Mouse (Mus musculus): ENCODE measurements around the gene B230104I21Rik. TPM values are rescaled to one million over a fixed set of nuclear protein-coding genes. Genes with fewer than 3 reads are reported as not detected.

Gene B230104I21Rik
- total RNA-seq, 2 experiments from 2014 or later, result 0.32 to 1.0 TPM

DNA sequence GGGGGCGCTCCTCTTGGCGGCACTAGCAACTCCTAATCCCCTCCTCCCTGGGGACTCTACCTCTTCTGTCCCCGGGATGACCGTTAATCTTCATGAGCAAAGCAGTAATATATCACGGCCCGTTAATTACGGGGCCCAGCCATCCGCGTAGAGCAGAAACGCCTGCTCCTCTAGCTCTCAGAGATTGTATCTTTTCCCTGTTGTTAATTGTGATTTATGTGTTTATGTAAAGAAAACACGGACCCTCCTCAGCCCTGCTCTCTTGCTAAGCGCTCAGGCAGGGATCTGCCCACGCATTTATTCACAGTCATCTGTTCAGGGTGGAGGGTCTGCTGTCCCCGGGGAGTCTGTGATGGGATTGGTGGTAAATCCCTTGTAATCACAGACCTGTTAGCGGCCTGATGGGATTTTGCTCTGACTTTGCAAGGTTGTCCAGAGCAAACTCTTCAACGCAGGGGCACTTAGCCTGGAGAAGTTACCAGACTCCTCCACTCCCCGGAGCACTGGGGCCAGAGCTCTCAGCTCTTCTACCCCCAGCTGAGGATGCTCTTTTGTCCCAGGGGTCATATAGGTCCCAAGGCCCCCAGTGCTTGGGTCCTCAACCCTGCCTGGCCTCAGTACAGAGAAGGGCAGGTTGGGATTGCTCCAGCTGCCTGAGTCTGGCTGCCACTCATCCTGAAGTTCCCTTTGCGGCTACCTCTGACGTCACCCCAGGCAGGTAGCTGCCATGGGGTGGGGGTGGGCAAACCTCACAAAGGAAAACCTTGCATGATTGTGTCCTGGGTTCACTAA lies 11.0 kb downstream of the B230104I21Rik start:
- DNase-seq (ENCODE audit: extremely low spot score in 1 of 2, low spot score in 1 of 2), result no peak

GRCm38 (mm10) chr4:154348197-154348786 lies 12.4 kb downstream of the B230104I21Rik start:
- no peak for DNase-seq (ENCODE audit: extremely low spot score in 1 of 2, low spot score in 1 of 2)

DNA sequence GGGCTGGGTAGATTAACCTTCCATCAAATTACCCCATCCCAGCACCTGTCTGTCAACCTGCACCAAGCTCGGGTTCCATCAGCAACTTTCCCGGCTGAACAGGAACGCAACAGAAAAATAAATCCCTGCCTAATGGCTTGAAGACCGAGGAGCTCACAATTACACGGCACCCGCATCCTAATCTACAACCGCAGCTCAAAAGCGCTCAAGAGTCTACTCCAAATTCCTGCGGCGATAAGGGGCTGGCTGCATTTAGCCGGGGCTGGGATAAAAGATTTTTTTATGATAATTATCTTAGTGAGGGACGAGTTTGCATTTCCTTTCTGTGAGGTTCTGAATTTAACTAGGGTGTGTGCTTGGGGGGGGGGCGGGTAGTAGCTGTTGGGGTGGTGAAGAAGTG lies 16.3 kb downstream of the B230104I21Rik start:
- no peak for DNase-seq (ENCODE audit: extremely low spot score in 1 of 2, low spot score in 1 of 2)

- DNase-seq (ENCODE audit: extremely low spot score in 1 of 2, low spot score in 1 of 2), result no peak
Observed at GRCm38 (mm10) chr4:154355408-154355807, 19.5 kb downstream of the B230104I21Rik start.

- no peak for DNase-seq (ENCODE audit: extremely low spot score in 1 of 2, low spot score in 1 of 2)
Observed at GRCm38 (mm10) chr4:154358370-154358769, 22.4 kb downstream of the B230104I21Rik start.

DNA sequence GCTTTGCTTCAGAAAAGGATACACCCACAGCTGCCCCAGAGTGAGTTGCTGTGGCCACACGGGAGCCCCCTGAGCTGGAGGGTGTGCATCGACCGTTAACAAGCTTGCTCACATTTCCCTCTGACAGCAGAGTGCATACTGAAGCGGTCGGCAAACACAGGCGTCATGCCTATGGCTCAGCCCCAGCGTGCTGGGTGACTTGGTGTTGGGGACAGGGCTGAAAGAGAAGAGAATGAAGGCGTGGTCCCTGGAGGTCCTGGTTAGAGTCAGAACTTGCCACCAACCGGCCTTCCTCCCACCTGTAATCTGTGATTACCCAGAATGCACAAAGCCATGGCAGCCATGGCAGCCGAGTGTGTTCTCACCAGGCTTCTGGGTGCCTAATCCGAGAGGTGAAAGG lies 22.9 kb downstream of the B230104I21Rik start:
- DNase-seq (ENCODE audit: extremely low spot score in 1 of 2, low spot score in 1 of 2), result no peak

DNA sequence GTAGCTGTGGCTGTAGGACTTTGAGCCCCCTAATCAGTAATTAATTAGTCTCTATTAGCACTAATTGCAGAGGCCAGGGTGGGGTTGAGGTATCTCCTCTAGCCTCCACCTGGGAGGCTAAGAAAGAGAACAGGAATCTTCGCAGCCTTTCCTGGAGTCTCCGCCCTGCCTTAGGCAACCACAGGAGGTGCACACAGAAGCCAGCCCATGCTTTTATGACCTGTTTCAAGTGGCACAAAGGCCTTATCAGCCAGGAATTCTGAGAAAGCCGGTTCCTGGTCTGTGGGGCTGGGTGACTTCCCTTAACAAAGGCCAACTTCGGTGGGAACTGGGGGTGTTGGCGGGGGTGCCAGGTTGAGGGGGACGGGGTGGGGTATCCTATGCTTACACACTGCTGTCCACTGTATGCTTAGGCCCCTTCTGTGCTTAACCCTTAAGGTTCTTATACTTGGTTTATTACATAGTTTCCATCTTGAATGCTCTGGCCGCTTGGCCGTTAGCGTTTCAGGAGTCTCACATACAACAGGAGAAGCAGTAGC lies 23.9 kb downstream of the B230104I21Rik start:
- no peak for DNase-seq (ENCODE audit: extremely low spot score in 1 of 2, low spot score in 1 of 2)

GRCm38 (mm10) chr4:154360441-154360840 lies 24.5 kb downstream of the B230104I21Rik start:
- DNase-seq (ENCODE audit: extremely low spot score in 1 of 2, low spot score in 1 of 2), result no peak

- no peak for DNase-seq (ENCODE audit: extremely low spot score in 1 of 2, low spot score in 1 of 2)
Observed at GRCm38 (mm10) chr4:154360850-154361249, 24.9 kb downstream of the B230104I21Rik start.

DNA sequence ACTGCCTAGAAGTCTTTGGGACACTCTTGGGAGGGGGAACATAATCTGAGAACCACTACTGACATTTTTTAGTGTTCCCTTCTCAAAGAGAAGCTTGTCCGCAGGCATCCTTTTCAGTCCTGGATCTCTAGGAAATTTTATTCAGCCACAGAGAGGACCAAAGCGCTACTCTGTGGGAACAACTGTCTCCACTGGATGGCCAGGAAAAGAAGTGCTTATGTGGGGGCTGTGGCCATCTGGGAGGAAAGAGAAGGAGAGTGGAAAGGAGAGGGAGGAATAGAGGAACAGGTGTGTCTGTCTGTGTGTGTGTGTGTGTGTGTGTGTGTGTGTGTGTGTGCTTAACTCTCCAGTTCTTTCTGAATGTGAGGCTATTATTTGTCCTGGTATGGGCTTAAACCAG lies 28.8 kb downstream of the B230104I21Rik start:
- DNase-seq (ENCODE audit: extremely low spot score in 1 of 2, low spot score in 1 of 2), result no peak

GRCm38 (mm10) chr4:154366836-154367235 lies 30.9 kb downstream of the B230104I21Rik start:
- DNase-seq (ENCODE audit: extremely low spot score in 1 of 2, low spot score in 1 of 2), result no peak

DNA sequence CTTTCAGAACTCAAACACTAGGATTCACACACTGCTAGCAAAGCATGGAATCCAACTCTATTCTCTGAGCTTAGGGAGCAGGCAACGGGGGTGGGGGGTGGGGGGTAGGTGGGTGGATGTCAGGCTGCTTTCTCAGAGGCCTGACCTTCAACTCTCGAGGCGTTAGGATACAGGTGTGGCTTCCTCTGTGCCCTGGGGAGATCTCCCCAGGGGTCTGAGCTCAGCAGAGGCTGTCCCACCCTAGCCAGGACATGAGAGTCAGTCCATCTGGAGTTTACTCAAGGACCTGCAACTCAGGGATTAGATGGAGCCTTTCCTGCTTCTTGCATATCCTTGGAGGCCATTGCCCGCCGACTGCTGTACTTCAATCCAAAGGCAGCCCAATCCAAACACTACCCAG lies 33.2 kb downstream of the B230104I21Rik start:
- DNase-seq (ENCODE audit: extremely low spot score in 1 of 2, low spot score in 1 of 2), result no peak

DNA sequence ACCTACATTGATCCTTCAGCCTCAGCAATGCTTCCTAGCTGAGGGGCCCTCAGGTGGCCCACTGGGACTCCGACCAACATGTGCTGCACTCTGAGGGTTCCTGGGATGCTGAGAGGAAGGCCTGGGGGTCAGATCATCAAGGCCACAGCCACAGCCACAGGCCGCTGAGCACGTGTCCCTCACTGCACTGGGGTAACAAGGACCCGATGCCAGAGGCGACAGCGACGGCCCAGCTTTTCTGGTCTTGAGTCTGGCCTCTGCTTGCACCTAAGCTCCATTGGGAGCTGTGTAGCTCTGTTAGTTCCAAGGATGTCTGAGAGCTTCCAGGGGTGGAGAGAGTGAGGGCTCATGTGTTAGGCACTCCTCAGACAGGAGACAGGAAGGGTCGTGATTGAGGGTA lies 34.9 kb downstream of the B230104I21Rik start:
- DNase-seq (ENCODE audit: extremely low spot score in 1 of 2, low spot score in 1 of 2), result no peak

DNA sequence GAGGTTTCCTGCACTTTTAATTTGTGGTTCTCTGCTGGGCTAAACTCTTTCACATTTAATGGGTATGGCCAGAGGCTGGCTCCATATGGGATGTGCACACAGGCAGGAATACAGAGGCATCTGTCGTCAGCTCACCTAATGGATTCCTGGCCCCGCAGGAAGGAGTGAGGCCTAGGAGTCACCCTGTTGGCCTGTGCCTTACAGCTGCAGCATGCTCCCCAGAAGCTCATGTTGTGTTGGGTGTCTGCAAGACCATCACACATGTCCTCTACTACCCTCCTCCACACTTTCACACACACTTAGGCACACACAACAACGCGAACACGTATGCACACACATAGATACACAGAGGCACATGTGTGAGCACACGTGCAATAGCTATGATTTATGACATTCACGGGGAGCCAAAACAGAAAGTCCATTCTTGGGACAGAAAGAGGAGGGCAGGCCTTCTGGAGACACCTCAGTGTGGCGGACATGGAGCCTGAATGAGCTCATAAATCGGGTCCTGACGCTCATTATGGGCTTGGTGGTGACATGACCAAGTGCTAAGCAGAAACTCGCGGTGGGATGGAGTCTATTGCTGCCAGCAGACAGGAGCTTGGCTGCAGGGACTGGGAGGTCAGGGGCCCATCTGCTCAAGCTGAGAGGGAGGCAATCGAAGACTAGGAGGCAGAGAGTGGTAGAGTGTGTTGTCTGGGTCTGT lies 35.8 kb downstream of the B230104I21Rik start:
- no peak for DNase-seq (ENCODE audit: extremely low spot score in 1 of 2, low spot score in 1 of 2)

GRCm38 (mm10) chr4:154375939-154376625 lies 40.2 kb downstream of the B230104I21Rik start:
- DNase-seq (ENCODE audit: extremely low spot score in 1 of 2, low spot score in 1 of 2), result no peak

- DNase-seq (ENCODE audit: extremely low spot score in 1 of 2, low spot score in 1 of 2), result no peak
Observed at GRCm38 (mm10) chr4:154378876-154379275, 42.9 kb downstream of the B230104I21Rik start.

DNA sequence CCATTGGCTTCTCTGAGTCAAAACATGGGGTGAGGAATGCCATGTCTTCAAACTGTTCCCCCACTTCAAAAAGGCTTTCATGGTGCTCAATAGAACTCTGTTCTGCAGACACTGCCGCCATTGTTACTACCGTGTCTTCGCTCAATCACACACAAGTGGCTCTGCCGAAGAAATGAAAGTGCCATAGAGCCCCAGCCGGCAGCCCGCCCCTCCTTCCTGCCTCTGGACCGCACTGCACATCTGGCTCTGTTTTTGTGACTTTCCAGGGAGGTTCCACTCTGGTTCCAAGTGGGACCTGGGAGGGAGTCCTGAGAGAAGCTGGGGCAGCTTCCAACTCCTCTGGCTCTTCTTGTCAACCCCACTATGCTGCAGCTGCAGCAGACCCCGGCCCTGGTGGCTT lies 49.3 kb downstream of the B230104I21Rik start:
- no peak for DNase-seq (ENCODE audit: extremely low spot score in 1 of 2, low spot score in 1 of 2)

DNA sequence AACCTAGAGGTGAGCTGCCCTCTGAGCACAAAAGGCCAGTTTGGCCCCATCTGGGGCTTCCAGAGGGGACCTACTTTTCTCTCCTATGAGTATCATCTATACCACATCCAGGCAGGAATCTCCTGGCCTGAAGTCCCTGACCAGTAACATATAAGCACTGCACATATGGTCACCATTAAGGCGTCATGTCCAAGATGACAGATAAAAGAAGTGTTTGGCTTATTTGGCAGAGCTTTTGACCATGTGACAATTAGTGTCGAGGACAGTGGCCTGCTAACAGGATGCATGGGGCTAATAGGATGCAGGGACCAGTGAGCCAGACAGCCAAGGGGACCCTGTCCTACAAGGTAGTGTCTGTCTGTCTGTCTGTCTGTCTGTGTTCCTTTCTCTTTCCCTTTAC lies 50.0 kb downstream of the B230104I21Rik start:
- no peak for DNase-seq (ENCODE audit: extremely low spot score in 1 of 2, low spot score in 1 of 2)

GRCm38 (mm10) chr4:154386810-154387209 lies 50.9 kb downstream of the B230104I21Rik start:
- no peak for DNase-seq (ENCODE audit: extremely low spot score in 1 of 2, low spot score in 1 of 2)

DNA sequence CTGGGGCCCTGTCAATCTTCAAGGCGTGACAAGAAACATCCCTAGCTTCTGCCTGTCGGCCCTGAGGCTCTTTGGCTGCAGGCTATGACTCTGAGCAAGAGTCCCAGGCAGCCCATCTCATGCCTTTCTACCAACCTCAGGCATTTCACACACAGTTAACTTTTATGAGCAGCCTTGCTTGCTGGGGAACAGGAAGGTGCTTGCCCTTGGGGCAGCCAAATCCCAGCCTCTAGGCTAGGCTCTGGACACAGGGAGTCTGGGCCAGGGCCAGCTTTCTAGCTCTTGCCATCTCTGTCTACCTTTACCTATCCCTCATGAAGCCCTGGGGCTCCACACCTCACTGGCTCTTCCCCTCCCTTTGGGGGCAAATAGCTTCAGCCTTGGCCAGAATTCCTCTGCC lies 53.7 kb downstream of the B230104I21Rik start:
- no peak for DNase-seq (ENCODE audit: extremely low spot score in 1 of 2, low spot score in 1 of 2)
